Mouse (Mus musculus) spleen, adult 12 weeks (tissue): Measurements from ENCODE around the gene Srbd1.
A peak's percentile ranks its signal among the peaks of the same experiment; 100 is the strongest.

ENCODE experiments used
- DNase-seq: peaks from one replicate; pipeline ENCODE4 v3.0.0; 2022; ENCODE audit warnings: low spot score

Srbd1 gene

DNA sequence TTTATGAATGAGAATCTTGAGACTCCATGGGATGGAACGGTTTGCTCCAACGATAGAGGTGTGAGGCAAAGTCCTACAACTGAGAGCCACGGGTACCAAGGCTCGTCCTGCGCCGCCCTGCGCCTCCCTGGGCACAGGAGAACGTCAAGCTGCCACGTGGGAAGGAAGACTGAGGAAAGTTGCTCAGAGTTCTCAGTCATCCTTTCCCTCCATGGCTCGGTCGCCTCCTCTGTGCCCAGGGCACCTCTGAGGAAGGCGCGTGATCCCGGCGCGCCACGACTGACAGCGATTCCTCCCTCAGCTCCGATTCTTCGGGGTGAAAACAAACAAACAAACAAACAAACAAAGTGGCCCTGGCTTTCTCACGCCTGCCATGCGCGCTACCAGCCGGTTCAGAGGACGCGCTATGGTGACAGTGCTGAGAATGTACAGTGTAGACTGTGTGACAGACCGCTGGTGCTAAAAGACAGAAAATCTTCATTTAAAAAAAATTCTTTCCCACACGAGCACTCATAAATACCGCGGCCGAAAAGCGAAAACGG lies 367 bp downstream of the Srbd1 start:
- no peak for DNase-seq

DNA sequence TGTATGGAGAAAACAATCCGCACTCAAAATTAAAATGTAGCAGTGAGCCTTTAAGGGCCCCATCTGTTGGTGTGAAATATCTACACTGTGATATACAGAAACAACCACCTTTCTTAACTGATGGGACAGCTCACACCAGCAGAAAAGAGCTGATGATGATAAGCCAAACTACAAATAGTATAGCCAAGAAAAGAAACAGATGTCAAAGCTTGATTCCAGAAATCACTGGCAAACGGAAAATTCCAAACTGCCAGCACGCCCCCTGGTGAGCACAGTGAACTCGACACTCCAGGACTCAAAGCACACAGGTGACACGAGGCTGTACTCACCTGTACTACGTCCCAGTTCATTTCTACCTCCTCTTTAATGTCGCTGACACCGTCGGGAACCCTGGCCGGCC lies 9.1 kb downstream of the Srbd1 start:
- DNase-seq = no peak

DNA sequence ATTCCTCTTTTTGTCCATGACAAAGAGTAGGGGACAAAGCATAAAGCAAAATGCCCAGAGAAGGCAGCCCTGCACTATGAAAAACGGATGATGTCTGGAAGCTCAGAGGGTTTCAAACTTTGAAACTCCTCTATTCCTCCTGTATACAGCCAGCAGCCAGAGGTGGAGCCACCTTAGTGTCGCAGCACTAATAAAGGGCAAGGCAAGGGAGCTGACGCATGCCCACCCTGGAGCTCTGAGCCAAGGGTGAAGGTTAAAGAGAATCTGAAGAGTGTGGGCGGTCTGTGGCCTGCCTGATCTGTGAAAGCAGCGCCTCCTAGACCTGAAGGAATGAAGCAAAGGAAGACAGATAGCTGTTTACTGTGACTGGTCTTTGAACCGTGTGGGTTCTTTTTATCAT lies 10.5 kb downstream of the Srbd1 start:
- no peak for DNase-seq

DNA sequence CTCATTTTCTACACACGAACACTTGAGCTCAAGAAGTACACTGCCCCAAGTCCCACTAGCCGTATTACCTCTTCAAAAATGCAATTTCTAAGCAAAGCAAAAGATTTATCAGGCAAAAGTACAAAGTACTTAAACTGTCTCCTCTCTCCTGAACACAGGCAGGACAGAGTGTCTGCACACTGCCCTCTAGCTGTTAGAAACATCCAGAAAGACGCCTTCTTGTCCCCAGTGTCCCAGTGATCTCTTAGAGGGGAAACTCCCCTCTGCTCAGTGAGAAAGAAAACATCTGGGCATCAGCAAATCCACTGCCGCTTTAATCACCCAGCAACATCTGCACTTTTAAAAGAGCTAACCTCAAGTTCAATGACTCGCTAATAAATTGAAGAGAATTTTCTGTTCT lies 12.4 kb downstream of the Srbd1 start:
- no peak for DNase-seq

DNA sequence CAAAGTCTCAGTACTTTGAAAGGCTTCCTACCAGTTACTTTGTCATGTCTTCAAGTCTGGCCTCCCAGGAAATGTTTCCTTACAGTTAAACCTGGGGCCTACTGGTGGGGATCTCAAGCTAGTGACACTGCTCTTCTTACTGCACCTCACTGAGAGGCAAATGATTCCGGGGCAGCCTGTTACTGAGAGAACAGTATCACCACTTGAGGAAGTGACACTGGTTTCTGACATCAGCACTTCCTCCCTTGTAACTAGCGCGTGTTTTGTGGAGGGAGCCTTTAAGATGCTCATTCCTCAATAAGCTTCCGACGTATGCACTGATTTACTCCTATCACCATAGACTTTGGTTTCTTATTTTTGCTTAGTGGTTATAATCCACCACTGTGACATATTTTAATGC lies 16.8 kb downstream of the Srbd1 start:
- DNase-seq = no peak

DNA sequence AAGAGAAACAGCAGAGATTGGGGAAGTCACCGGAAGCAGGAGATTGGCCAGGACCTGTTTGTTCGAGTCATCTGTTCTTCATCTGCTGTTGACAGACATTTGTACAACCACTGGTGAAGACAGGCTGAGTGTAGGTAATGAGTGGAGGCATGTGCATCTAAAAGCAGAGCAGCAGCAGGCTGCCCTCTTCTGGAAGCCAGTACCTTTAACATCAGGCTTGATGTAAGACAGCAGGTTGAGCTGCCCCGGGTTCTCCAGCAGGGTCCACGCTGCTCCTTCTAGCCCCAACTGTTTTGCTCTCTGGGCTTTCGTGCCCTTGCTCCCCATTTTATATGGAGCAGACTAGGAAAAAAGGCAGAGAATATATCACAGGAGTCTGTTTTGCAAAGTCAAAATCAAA lies 19.1 kb downstream of the Srbd1 start:
- DNase-seq = no peak

DNA sequence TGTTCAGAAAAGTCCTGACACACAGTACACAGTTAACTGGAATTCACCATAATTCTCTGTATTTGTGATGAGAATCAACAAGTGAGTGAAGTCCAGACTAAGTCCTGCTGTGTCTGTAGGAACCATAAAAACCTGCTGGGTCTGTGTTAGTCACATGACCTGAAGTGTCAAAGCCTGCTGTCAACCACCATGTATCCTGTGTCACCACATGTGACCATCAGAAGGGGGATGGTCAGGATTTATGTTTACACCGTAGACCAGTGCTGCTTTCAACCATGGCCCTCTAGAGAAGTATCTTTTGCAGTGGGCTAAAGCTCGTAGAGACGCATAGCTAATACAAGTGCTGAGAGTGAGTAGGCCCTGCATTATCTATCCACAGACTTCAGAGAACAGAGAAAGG lies 21.8 kb downstream of the Srbd1 start:
- DNase-seq = no peak

DNA sequence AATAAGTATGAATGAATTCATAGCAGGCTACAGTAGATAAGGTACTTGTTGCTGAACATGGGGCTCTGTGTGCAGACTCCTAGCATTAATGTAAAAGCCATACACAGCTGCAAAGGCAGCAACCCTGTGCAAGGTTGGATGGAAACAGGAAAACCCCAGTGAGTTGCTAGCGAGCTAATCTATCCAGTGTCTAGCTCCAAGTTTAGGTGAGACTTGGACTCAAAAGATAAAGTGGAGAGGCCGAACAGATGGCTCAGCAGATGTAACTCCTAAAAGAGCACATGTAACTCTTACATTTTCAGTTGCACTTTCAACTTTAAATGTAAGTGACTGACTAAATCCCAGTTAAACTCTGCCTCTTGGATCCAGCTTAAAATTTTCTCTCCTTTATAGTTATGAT lies 48.1 kb downstream of the Srbd1 start:
- DNase-seq = no peak

DNA sequence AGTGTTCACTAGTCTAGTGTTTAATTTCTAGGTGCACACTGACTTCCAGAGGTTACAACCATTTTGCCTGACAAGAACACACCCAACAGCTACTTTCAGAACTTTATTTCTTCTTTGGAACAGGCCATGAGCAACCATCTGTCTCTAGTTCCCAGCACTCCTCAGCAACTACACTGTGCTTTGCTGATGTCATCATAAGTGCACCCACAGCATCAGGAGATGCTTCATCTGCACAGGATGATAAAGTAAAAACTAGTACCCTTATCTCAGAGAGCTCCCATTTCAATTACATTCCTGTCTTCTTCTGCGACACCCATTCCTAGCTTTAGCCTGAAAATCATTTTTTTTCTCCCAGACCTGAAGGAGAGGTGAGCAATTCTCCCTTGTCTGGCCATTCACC lies 51.9 kb downstream of the Srbd1 start:
- no peak for DNase-seq

DNA sequence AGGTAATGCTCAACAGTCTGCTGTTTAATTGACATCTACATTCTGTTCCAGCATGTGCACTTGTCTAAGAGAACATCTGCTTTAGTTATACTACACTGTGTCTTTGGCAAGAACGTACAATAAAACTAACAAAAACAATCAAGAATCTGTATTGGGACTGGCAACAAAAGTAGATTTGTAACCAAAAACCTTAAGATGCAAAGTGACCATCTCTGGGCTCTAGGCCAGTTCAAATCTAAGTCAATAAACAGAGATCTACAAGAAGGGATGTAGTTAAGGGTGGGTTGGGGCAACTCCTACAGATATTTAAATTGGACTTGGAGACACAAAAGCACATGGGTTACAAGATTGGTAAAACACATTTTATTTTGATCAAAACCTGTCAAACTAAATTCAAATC lies 53.3 kb downstream of the Srbd1 start:
- DNase-seq = no peak

DNA sequence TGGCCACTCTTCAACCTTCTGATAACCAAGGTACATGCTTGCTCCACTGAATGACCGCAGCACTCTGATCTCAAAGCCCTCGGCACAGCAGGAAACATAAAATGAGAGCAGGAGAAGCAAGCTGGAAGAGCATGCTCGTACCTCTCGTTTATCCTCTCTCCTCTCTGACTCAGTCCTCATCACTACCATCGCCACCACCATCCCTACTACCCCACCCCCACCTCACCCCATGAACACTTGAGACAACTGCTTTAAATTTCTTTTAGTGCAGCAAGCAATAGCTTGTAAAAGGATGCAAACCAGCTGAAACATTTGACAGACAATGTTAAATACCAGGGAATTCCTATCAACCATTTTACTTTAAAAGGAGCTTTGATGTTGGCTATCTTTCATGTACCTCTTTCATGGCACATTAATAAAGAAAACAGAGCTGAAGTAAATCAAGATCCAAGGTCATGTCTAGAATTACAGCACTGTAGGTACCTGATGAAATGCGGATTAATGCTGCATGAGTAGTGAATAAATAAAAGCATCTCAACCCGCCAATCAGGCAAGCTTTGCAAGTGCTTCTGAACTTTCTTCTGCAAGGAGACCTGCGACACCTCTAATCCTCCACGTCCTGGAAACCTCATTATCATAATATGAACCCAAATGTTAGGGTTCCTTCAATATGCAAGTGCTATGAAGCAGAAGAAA lies 54.9 kb downstream of the Srbd1 start:
- DNase-seq = no peak

DNA sequence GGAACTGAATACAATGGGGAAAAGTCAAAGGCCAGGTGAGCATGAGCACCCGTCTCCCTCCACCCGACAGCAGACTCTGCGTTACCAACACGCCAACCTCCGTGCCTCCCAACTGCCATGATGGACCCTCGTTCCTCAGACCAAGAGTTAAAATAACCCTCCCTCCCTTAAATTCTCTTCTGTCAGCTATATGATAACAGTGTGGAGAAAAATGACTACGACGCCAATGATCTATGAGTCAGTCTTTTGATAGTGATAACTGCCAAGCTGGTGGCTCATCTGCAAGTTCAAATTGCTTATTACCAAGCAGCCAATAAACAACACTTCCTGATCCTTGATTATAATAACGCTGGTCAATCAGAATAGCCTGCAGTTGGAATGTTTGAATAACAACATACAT lies 57.1 kb downstream of the Srbd1 start:
- DNase-seq = no peak

DNA sequence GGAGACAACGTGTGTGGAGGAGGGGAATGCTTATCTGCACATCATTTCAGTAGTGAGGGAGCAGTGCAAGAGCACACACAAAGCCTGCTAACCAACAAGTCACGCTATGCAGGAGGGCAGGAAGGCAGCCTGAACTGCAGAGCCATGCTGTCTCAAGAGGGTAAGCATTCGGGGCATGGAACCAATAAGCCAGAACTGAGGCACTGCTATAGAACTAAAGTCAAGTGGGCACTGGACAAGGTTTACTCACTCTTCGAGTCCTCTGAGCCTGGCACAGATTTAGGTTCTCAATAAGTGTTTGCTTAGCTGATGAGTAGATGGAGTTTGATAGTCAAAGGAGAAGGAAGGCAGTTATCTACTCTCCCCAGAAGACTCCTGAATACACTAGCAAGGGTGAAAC lies 58.8 kb downstream of the Srbd1 start:
- no peak for DNase-seq

DNA sequence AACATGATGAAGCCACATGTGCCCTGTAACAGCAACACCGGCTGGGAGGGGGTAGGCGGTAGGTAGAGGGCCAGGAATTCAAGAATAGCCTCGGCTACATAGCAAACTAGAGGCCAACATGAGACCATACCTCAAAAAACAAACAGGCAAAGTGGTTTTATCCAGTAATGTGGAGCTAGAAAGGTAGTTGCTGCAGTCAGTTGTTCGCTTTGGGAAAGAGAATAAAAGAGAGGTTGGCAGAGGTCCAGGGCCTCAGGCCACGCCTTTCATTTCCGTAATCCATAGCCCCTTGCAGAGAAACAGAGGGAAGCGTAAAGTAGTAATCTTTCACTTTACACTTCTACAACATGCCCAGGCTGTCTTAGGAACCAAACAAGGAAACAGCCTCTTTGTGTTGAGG lies 61.8 kb downstream of the Srbd1 start:
- DNase-seq = no peak

DNA sequence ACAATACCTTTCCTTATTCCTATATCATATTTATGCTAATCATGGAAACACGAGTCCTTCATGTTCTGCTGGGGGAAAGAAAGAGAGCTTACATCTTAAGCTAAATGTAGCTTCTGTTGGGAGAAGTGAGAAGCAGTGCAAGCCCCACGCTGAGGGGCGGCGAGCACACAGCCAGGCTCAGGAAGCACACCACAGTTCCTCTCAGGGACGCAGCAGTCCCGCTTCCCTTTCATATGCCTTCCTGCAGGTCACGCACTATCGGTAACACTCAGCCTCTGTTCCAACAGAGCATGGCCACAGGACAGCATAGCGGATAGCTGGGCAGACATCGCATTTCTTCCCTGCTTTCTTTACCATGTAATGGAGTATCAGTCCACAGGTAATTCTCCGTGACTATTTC lies 66.9 kb downstream of the Srbd1 start:
- no peak for DNase-seq

DNA sequence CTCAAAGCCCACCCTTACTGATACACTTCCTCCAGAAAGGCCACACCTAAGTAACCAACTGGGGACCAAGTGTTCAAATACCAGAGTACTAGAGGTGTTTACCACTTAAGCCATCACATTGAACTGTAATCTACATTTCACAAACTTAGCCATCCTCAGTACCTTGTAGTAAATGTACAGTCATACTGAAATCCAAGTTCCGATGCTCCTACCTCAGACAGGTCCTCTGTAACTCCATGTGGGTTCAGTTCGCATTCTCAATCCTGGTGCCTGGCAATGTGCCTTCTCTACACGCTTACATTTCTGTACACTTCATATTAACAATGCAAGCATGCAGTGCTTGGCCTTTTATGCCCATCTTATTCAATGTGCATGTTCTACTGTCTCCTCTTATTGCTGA lies 77.5 kb downstream of the Srbd1 start:
- DNase-seq = no peak

DNA sequence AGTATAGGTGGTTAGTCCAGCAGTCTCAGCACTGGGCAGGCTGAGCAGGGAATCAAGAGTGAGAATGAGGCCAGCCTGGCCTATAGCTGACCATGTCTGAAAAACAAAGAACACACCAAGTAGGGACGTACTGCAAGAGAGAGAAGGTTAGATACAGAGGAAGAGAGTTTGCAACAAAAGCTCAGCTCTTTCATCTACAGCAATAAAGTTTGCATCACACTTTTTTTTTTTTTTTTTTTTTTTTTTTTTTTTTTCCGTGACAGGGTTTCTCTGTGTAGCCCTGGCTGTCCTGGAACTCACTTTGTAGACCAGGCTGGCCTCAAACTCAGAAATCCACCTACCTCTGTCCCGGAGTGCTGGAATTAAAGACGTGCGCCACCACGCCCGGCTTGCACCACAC lies 79.1 kb downstream of the Srbd1 start:
- DNase-seq = no peak

DNA sequence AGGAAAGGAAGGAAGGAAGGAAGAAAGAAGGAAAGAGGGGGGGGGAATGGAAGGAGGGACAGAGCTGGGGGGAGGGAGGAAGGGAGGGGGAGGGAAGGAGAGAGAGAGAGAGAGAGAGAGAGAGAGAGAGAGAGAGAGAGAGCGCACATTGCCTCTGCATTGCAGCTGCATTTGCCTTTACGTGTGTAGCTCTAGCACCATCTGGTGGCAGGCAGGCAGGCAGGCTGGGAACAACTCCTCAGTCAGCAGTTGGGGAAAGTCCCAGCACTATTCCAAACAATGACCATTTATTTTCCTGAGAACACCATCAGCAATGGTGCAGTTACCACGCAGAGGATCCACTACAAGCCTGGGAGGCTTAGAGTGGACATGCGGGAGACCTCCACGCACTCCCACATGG lies 81.5 kb downstream of the Srbd1 start:
- peak; percentile 21 for DNase-seq

DNA sequence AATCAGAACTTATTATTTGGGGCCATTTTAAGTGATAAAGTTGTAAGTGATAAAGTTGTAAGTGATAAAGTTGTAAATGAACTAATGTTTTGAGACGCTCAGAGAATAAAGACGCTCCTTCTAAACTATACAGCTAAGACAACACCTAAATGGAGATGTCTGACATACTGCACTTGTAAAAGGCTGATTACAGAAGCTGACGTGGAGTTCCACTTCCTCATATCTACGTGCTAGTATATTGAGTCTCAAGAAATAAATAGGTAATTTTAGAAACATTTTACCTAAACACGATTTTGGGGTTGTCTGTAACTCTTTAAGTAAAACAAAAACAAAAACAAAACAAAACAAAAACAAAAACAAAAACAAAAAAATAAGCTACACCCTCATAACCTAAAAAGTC lies 84.1 kb downstream of the Srbd1 start:
- no peak for DNase-seq

DNA sequence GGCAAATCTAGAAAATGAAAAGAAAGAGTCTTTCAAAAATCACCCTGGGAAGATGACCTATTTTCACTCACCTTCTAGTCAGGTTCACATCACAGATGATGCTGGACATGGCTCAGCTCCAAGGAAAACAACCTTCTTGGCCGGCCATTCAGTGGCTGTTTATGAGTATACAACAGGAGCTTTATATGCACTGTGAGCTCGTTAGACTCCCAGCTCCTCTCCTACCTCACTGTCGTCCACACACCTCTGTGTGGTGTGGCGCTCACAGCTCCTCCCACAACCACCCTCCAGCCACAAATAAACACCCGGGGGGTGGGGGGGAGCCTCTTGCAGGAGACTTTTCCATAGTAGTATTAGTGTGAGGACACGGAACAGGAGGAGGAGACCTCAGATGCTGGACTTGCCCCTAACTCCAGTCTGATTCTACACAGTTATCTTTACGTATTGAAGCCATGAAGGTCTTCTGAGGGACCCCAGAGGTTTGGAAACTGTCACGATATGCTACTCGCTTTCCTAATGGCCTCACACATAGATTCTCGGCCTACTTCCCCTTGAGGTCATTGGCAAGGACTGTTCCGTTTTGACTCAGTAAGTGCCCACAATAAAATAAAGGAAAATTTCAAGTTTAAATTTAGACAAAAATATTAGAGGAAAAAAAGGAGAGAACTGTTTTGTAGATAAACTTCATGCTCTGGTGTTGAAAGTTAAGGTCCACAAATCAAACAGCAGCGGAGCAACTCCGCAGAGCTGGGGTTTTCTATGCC lies 104.6 kb downstream of the Srbd1 start:
- DNase-seq = no peak

DNA sequence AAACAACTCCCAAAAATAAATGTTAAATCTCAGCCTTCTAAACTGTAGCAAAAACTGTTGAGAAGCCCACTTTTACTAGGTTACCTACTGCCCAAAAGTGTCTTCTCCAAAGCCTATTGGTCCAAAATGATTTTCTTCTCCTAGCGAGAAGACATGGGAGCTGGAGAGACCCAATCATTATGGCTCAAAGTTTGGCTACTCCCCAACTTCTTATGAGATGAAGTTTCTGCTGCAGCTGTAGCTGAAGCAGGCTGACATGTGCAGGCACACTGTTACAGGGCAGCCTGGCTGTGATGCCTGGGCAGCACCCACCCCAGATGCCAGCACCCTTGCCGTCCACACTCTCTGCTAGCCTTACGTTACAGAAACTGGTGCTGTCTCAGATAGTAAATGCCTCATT lies 105.2 kb downstream of the Srbd1 start:
- DNase-seq = no peak

DNA sequence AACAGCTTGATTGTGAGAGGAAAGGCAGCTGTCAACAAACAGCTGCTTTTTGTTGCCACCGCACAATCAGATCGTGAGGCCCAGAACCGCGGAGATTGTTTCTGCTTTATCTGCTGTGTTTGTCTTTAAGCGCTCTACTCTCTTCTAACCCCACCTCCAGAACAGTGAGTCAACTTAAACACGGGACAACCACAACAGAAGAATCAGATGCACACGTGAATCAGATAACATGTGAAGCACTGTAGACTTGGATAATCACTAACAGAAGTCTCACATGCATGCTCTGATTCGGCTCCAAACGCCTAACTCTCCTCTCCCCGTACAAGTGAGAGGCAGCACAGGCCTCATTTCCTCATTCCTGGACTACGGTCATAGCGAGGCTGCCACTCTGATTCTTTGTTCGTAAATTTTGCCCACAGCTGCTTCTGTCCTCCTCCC lies 106.7 kb downstream of the Srbd1 start:
- no peak for DNase-seq

DNA sequence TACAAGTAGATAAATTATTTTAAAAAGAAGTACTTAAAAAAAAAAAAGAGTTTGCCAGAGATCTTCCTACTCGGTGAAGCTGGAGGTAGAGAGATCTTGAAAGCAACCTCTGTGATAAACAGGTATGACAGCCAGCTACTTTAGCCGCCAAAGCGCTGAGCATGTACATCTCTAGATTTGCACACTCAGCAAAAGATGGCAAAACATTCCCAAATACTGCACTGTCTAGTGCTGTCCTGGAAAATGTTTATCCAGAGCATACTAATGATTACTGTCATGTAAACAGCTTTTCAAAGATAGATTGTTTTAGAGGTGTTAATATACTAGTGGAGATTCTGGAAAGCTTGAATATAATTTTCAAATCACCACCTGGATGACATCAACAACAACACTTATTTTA lies 109.4 kb downstream of the Srbd1 start:
- DNase-seq = no peak

DNA sequence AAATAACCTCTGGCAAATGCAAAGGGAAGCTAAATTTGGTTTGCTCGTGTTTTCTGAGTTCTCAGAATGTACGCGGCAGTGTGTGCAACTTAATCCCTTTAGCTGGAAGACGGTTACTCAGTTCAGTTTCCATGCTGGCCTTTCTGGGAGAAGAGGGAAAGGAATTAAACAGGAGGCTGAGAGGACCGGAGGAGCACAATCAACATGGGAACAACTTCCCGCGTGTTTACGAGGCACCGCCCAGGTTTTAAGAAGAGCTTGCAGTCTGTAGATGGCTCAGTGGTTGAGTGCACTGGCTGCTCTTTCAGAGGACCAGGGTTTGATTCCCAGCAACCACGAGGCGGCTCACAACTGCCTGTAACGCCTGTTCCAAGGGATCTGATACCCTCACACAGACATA lies 109.8 kb downstream of the Srbd1 start:
- DNase-seq = no peak
